Mouse (Mus musculus) megakaryocyte, embryonic 14.5 days (primary cell): Measurements from ENCODE around the gene Mfsd2a.

Experiments used
- FLI1 ChIP-seq: IDR thresholded peaks from 2 replicates; pipeline ENCODE4 v1.6.1; 2012; ENCODE audit warnings: low read length, inconsistent platforms, mixed read lengths
- GATA1 ChIP-seq: IDR thresholded peaks from 3 replicates; pipeline ENCODE4 v1.6.1; 2012; ENCODE audit warnings: mixed read lengths, low read length, inconsistent platforms, borderline replicate concordance

GRCm38 (mm10) chr4:122912613-122913012, 48.4 kb downstream of the Mfsd2a start:
- TF ChIP-seq GATA1 (no peak), FLI1 (no peak)
